Mouse (Mus musculus): ENCODE measurements around the gene Zfp69. TPM values are rescaled to one million over a fixed set of nuclear protein-coding genes. Genes with fewer than 3 reads are reported as not detected.

Zfp69 gene
- polyA plus RNA-seq (2014; fragmentation: Nextera tagmentation; extraction: Ambion mirVana), result 13.8 and 16.9 TPM in 2 replicates

DNA sequence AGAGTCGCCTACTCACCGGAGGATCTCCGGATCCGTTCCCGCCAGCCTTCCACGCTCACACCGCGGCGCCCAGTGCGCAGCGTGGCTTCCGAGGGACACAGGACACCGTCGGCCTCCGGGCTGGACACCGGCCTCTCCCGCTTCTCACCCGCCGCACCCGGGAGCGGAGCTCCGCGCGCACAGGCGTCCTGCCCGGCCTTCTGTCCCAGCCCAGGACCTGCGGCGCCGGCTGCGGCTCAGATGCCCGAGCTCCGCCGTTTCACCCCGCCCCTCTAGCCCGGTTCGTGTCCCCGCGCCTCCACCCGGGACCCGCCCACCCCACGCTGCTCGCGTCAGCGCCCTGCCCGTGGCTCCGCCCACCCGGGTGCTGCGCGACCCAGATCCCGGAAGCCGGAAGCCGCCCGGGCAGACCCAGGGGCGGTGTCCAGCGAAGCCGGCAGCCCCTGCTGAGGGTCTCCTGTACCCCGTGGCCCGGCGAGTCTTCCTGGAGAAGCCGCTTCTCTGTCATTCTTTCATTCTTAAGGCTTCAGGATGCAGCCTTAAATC, at the start of gene Zfp69:
Gene Zfp69, minus strand, starts transcription at position 272 of the 546 bp plus-strand sequence.
- Histone ChIP-seq H3K4me3 (ENCODE audit: low read depth, low read length) (peak within 1 kb of the TSS; percentile 82), H3K4me2 (peak within 1 kb of the TSS; percentile 69), H3K36me3 (ENCODE audit: control insufficient read depth, insufficient read depth, low read length) (no peaks in the 10 kb centered on the region), H3K9me3 (replicated peaks; ENCODE audit: control insufficient read depth, low read length) (no peaks in the 10 kb centered on the region), H3K9ac (ENCODE audit: low read depth, low read length) (peak within 1 kb of the TSS; percentile 95), H3K27me3 (ENCODE audit: control insufficient read depth, insufficient read depth, low read length) (no peaks in the 10 kb centered on the region), H3K4me1 (ENCODE audit: control insufficient read depth, insufficient read depth, low read length) (no peaks in the 10 kb centered on the region), H3K27ac (ENCODE audit: low read depth, low read length) (peak within 1 kb of the TSS; percentile 94)
- under 1% methylated on average over 59 of the region's 60 CpGs for WGBS (ENCODE audit: insufficient replicate concordance)
- peak; percentile 98 for ATAC-seq (replicated peaks; ENCODE audit: insufficient number of reproducible peaks, low FRiP score, low TSS enrichment)

DNA sequence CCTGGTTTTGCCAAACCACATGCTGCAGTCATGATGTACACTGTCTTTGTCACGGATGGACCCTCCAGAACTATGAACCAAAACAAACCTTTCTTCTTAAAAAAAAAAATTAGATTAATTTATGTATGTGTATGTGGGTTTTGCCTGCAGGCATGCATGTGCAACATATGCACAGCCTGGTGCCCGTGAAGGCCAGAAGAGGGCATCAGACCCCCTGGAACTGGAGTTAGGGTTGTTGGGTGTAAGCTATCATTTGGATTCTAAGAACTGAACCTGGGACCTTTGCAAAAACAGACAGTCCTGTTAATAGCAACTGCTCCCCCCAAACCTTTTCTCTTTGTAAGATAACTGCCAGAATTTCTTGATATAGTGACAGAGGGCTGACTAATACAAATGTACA, 49.5 kb upstream of the Zfp69 start:
- H3K36me3 ChIP-seq (ENCODE audit: control insufficient read depth, insufficient read depth, low read length), result no peaks in the 10 kb centered on the region
- H3K9ac ChIP-seq (ENCODE audit: low read depth, low read length), result no peak overlapping the region
- no peak overlapping the region for H3K4me2 ChIP-seq
- 77% methylated on average over 2 of the region's 2 CpGs for WGBS (ENCODE audit: insufficient replicate concordance)
- H3K27me3 ChIP-seq (ENCODE audit: control insufficient read depth, insufficient read depth, low read length), result no peaks in the 10 kb centered on the region
- H3K4me3 ChIP-seq (ENCODE audit: low read depth, low read length), result no peak overlapping the region
- H3K9me3 ChIP-seq (replicated peaks; ENCODE audit: control insufficient read depth, low read length), result no peaks in the 10 kb centered on the region
- H3K4me1 ChIP-seq (ENCODE audit: control insufficient read depth, insufficient read depth, low read length), result peaks cover 27% of the 10 kb centered on the region
- H3K27ac ChIP-seq (ENCODE audit: low read depth, low read length), result no peak overlapping the region
- no peak for ATAC-seq (replicated peaks; ENCODE audit: insufficient number of reproducible peaks, low FRiP score, low TSS enrichment)

DNA sequence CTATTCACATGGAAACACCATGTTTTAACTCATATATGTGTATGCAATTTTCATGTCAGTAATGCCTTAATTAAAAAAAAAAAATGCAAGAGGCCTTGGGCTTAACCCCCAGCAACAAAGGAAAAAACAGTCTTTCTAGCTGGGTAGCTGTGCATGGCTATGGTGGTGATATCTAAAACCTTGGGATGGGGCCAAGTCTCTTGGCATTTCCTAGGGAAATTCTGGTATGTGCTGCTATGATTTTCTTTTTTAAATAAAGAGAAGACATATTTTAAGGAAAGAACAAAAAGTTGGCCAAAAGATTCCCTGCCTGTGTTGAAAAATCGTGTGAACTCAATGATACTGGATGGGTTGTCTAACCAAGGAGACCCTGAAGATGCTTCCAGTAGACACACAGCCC, 44.4 kb upstream of the Zfp69 start:
- no peak overlapping the region for H3K4me2 ChIP-seq
- H3K27me3 ChIP-seq (ENCODE audit: control insufficient read depth, insufficient read depth, low read length), result no peaks in the 10 kb centered on the region
- H3K4me1 ChIP-seq (ENCODE audit: control insufficient read depth, insufficient read depth, low read length), result peaks cover 6% of the 10 kb centered on the region; the same call in 1 of the 2 replicates
- no peaks in the 10 kb centered on the region for H3K36me3 ChIP-seq (ENCODE audit: control insufficient read depth, insufficient read depth, low read length)
- no peak overlapping the region for H3K9ac ChIP-seq (ENCODE audit: low read depth, low read length)
- H3K4me3 ChIP-seq (ENCODE audit: low read depth, low read length), result no peak overlapping the region
- no peak for ATAC-seq (replicated peaks; ENCODE audit: insufficient number of reproducible peaks, low FRiP score, low TSS enrichment)
- WGBS (ENCODE audit: insufficient replicate concordance), result 68% methylated on average over 1 of the region's 1 CpGs
- H3K9me3 ChIP-seq (replicated peaks; ENCODE audit: control insufficient read depth, low read length), result no peaks in the 10 kb centered on the region
- H3K27ac ChIP-seq (ENCODE audit: low read depth, low read length), result no peak overlapping the region

DNA sequence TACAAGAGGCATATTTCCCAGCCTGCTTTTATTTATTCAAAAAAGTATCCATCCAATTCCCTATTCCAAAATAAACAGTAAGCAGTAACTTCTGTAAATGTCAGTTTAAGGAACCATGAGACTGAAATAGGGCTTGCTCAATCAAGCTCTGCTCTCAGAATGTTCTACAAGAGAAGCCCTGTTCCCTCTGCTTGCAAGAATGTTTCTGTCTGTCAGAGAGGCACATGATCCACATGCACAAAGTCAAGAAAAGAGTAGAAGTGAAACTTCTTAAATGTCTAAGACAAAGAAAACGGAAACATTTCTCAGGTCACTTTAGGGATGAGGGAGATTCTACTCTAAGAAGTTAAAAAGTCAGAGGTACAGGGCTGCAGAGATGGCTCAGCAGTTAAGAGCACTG, 41.5 kb upstream of the Zfp69 start:
- WGBS (ENCODE audit: insufficient replicate concordance), result 97% methylated on average over 1 of the region's 1 CpGs
- Histone ChIP-seq H3K4me2 (no peak overlapping the region), H3K4me1 (ENCODE audit: control insufficient read depth, insufficient read depth, low read length) (0 out of 2 replicates have a peak, but pooled peaks cover 2% of the 10 kb centered on the region)

DNA sequence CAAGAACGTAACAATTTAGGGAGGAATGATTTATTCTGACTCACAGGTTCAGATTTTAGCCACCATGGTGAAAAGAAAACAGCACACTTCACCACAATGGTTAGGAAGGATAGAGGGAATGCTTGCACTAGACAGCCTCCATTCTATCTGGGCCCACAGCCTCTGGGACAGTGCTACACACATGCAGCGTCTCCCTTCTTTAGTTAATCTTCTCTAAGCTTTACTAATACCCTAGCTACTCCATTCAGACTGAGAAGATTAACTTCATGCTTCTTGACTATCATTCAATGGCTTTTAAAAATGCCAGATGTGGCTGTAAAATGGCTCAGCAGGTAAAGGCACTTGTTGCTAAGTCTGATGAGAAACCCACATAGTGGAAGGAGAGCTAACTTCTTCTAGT, 40.8 kb upstream of the Zfp69 start:
- Histone ChIP-seq H3K4me3 (ENCODE audit: low read depth, low read length) (no peak overlapping the region), H3K9me3 (replicated peaks; ENCODE audit: control insufficient read depth, low read length) (no peaks in the 10 kb centered on the region), H3K4me1 (ENCODE audit: control insufficient read depth, insufficient read depth, low read length) (0 out of 2 replicates have a peak, but pooled peaks cover 2% of the 10 kb centered on the region), H3K9ac (ENCODE audit: low read depth, low read length) (no peak overlapping the region), H3K36me3 (ENCODE audit: control insufficient read depth, insufficient read depth, low read length) (no peaks in the 10 kb centered on the region), H3K27ac (ENCODE audit: low read depth, low read length) (no peak overlapping the region), H3K27me3 (ENCODE audit: control insufficient read depth, insufficient read depth, low read length) (no peaks in the 10 kb centered on the region), H3K4me2 (no peak overlapping the region)
- WGBS (ENCODE audit: insufficient replicate concordance), result 72% methylated on average over 2 of the region's 2 CpGs
- no peak for ATAC-seq (replicated peaks; ENCODE audit: insufficient number of reproducible peaks, low FRiP score, low TSS enrichment)

More for the DNA sequence above, 41.5 kb upstream of the Zfp69 start:
- Histone ChIP-seq H3K27ac (ENCODE audit: low read depth, low read length) (no peak overlapping the region), H3K9ac (ENCODE audit: low read depth, low read length) (no peak overlapping the region), H3K4me3 (ENCODE audit: low read depth, low read length) (no peak overlapping the region), H3K36me3 (ENCODE audit: control insufficient read depth, insufficient read depth, low read length) (no peaks in the 10 kb centered on the region), H3K27me3 (ENCODE audit: control insufficient read depth, insufficient read depth, low read length) (no peaks in the 10 kb centered on the region), H3K9me3 (replicated peaks; ENCODE audit: control insufficient read depth, low read length) (no peaks in the 10 kb centered on the region)
- no peak for ATAC-seq (replicated peaks; ENCODE audit: insufficient number of reproducible peaks, low FRiP score, low TSS enrichment)

DNA sequence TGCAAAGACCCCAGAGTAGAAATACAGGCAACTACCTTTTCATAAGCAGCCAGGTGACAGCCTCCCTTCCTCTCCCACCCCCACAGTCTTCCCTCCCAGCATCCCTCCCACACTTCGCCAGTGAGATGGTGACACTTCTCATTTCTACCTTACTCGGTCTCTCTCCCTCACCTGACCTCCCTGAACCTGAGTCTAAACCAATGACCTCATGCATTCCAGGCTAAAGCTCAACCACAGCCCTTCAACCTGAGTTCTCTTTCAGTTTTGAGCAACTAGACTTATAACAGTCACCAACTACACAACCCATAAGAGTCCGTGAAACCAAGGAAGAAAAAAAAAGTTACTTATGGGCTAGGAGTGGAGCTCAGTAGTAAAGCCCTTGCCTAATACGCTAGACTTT, 35.8 kb upstream of the Zfp69 start:
- Histone ChIP-seq H3K4me2 (no peak overlapping the region), H3K9me3 (replicated peaks; ENCODE audit: control insufficient read depth, low read length) (no peaks in the 10 kb centered on the region), H3K27me3 (ENCODE audit: control insufficient read depth, insufficient read depth, low read length) (no peaks in the 10 kb centered on the region), H3K4me3 (ENCODE audit: low read depth, low read length) (no peak overlapping the region), H3K36me3 (ENCODE audit: control insufficient read depth, insufficient read depth, low read length) (no peaks in the 10 kb centered on the region), H3K27ac (ENCODE audit: low read depth, low read length) (no peak overlapping the region), H3K9ac (ENCODE audit: low read depth, low read length) (no peak overlapping the region), H3K4me1 (ENCODE audit: control insufficient read depth, insufficient read depth, low read length) (0 out of 2 replicates have a peak, but pooled peaks cover 2% of the 10 kb centered on the region)
- WGBS (ENCODE audit: insufficient replicate concordance), result 66% methylated on average over 4 of the region's 4 CpGs
- ATAC-seq (replicated peaks; ENCODE audit: insufficient number of reproducible peaks, low FRiP score, low TSS enrichment), result no peak

DNA sequence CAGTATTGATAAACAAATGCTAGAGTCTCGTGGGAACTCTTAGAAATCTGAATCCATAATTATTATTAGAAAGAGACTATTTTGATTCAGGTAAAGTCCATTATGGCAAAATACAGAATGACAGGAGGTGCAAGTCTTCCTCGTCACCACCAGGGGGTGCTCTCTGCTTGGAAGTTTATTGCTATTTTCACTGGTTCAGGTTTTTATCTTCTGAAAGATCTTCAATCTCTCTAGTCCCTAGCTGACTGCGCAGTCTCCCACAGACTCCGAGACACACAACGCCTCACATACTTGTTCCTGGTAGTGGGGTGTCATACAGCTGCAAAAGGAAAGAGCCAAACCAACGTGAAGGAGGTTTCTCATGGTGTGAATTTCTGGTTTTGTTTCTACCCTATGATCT, 34.9 kb upstream of the Zfp69 start:
- ATAC-seq (replicated peaks; ENCODE audit: insufficient number of reproducible peaks, low FRiP score, low TSS enrichment), result 0 out of 2 replicates have a peak, but pooled peaks have one; percentile 49
- no peaks in the 10 kb centered on the region for H3K36me3 ChIP-seq (ENCODE audit: control insufficient read depth, insufficient read depth, low read length)
- H3K9ac ChIP-seq (ENCODE audit: low read depth, low read length), result no peak overlapping the region
- no peak overlapping the region for H3K27ac ChIP-seq (ENCODE audit: low read depth, low read length)
- H3K4me3 ChIP-seq (ENCODE audit: low read depth, low read length), result no peak overlapping the region
- 22% methylated on average over 6 of the region's 6 CpGs for WGBS (ENCODE audit: insufficient replicate concordance)
- no peak overlapping the region for H3K4me2 ChIP-seq
- H3K4me1 ChIP-seq (ENCODE audit: control insufficient read depth, insufficient read depth, low read length), result no peaks in the 10 kb centered on the region
- H3K9me3 ChIP-seq (replicated peaks; ENCODE audit: control insufficient read depth, low read length), result no peaks in the 10 kb centered on the region
- H3K27me3 ChIP-seq (ENCODE audit: control insufficient read depth, insufficient read depth, low read length), result no peaks in the 10 kb centered on the region

DNA sequence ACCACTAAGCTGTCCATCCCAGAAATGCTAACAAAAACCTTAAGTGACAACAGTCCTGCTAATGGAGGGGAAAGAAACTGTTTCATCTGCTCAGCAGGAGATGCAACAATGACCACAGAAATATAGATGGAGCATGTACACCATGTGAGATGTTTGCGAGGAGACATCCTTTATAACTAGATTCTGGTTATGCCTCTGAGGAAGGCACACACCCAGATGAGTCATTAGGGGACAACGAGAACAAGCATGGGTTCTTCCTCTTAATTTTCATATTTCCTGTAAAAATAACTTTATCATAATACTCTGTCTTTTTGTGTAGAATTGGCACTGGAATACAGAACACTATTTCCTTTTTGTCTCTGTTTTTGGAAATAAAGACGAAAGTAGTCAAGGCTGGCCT, 26.7 kb upstream of the Zfp69 start:
- Histone ChIP-seq H3K36me3 (ENCODE audit: control insufficient read depth, insufficient read depth, low read length) (no peaks in the 10 kb centered on the region; the same call in 1 of the 2 replicates), H3K27ac (ENCODE audit: low read depth, low read length) (no peak overlapping the region), H3K4me1 (ENCODE audit: control insufficient read depth, insufficient read depth, low read length) (no peaks in the 10 kb centered on the region), H3K4me3 (ENCODE audit: low read depth, low read length) (no peak overlapping the region), H3K9me3 (replicated peaks; ENCODE audit: control insufficient read depth, low read length) (no peaks in the 10 kb centered on the region), H3K27me3 (ENCODE audit: control insufficient read depth, insufficient read depth, low read length) (no peaks in the 10 kb centered on the region), H3K4me2 (no peak overlapping the region), H3K9ac (ENCODE audit: low read depth, low read length) (no peak overlapping the region)
- WGBS (ENCODE audit: insufficient replicate concordance), result 90% methylated on average over 3 of the region's 3 CpGs
- no peak for ATAC-seq (replicated peaks; ENCODE audit: insufficient number of reproducible peaks, low FRiP score, low TSS enrichment)

DNA sequence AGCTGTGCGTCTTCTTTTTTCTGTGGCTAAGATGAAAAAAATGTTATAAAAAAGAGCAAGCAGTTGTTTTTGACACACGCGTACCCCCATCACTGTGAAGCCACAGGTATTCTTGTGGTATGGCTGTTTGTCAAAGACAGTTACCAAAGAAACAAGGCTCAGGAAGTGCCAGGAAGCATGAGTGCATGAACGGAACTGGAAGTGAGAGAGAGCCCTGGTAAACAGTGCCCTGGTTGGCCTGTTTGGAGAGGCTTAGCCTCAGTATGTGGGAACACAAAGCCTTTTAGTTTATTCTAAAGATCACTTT, 23.9 kb upstream of the Zfp69 start:
- Histone ChIP-seq H3K4me2 (no peak overlapping the region), H3K4me3 (ENCODE audit: low read depth, low read length) (no peak overlapping the region), H3K4me1 (ENCODE audit: control insufficient read depth, insufficient read depth, low read length) (no peaks in the 10 kb centered on the region), H3K27ac (ENCODE audit: low read depth, low read length) (no peak overlapping the region), H3K9ac (ENCODE audit: low read depth, low read length) (no peak overlapping the region), H3K27me3 (ENCODE audit: control insufficient read depth, insufficient read depth, low read length) (no peaks in the 10 kb centered on the region), H3K36me3 (ENCODE audit: control insufficient read depth, insufficient read depth, low read length) (peaks cover 6% of the 10 kb centered on the region), H3K9me3 (replicated peaks; ENCODE audit: control insufficient read depth, low read length) (no peaks in the 10 kb centered on the region)
- 85% methylated on average over 4 of the region's 4 CpGs for WGBS (ENCODE audit: insufficient replicate concordance)
- no peak for ATAC-seq (replicated peaks; ENCODE audit: insufficient number of reproducible peaks, low FRiP score, low TSS enrichment)
